Mouse (Mus musculus): ENCODE results near the gene Fam193a.

The Fam193a gene

DNA sequence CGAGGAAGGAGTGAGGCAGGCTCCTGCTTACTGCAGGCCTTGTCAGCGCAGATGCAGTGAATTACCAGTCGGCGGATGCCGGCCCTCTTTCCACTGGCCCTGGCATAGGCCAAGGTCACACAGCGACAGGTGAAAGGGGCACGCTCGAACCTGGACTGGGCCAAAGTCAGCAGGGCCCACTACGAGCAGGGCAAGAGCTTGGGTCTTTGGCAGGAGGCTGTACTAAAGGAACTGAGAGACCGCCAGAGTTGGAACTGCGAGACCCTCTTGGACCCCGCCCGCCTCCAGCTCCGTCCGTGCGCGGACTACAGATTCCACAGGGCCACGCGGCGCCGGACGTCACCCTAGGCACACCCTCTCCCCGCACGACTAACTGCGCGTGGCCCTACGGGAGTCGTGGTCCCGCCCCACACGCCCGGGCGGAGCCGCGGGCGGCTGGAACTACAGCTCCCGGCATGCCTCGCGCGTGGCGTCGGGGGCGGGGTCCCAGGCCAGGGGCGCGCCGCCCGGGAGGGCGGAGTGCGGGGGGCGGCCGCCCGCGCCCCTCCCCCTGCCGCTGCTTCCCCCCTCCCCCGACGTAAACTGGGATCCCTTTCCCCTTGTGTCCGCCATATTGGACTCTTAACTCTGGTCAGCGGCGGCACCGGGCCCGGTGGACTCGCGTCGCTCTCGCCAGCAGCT is at the start of gene Fam193a:
Gene Fam193a, plus strand, starts transcription at position 593 of the 681 bp plus-strand sequence.
- peak; percentile 96 to 97 for DNase-seq (ENCODE audit: low spot score in 2 of 2)

GRCm38 (mm10) chr5:34321236-34321635 is 48.5 kb upstream of the Fam193a start:
- no peak for DNase-seq (ENCODE audit: low spot score in 2 of 2)

DNA sequence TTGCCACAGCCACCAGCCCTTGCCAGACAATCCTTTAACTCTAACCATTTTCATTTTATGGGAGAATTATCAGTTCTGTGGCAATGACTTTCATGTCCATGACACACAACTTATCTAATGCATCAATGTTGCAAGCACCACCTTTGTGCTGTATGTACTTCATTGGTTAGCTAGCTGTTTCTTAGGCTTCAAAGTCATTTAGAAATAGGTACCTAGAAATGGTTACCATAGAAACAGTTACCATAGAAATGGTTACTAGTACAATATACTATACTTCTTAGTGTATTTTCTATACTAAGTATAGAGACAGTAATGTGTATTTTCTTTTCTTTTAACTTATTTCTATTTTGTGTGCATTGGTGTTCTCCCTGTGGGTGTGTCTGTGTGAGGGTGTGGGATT is 44.4 kb upstream of the Fam193a start:
- no peak for DNase-seq (ENCODE audit: low spot score in 2 of 2)

- DNase-seq (ENCODE audit: low spot score in 2 of 2), result no peak
These were observed 43.5 kb upstream of the Fam193a start for GRCm38 (mm10) chr5:34326249-34326691.

GRCm38 (mm10) chr5:34326875-34327576 is 42.7 kb upstream of the Fam193a start:
- peak in 1 of 2 experiments; percentile 7 for DNase-seq (ENCODE audit: low spot score in 2 of 2)

DNA sequence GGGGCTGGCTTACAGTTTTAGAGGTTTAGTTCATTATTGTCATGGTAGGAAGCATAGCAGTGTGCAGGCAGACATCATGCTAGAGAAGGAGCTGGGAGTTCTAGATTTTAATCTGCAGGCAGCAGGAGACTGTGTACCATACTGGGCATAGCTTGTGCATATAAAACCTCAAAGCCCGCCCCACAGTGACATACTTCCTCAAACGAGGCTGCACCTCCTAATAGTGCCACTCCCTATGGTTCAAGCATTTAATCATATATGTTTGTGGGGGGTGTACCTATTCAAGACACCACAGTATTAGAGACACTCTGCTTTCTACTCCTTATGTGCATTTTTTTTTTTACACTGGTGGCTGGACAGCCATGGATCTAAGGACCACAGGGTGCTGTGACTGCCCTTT is 39.6 kb upstream of the Fam193a start:
- no peak for DNase-seq (ENCODE audit: low spot score in 2 of 2)

GRCm38 (mm10) chr5:34334081-34334480 is 35.7 kb upstream of the Fam193a start:
- DNase-seq (ENCODE audit: low spot score in 2 of 2), result no peak

GRCm38 (mm10) chr5:34335539-34336096 is 34.1 kb upstream of the Fam193a start:
- no peak for DNase-seq (ENCODE audit: low spot score in 2 of 2)

GRCm38 (mm10) chr5:34336097-34336774 is 33.5 kb upstream of the Fam193a start, which contains the start of gene Rnf4:
Gene Rnf4, plus strand, starts transcription at chr5:34336289.
- peak; percentile 98 for DNase-seq (ENCODE audit: low spot score in 2 of 2)

DNA sequence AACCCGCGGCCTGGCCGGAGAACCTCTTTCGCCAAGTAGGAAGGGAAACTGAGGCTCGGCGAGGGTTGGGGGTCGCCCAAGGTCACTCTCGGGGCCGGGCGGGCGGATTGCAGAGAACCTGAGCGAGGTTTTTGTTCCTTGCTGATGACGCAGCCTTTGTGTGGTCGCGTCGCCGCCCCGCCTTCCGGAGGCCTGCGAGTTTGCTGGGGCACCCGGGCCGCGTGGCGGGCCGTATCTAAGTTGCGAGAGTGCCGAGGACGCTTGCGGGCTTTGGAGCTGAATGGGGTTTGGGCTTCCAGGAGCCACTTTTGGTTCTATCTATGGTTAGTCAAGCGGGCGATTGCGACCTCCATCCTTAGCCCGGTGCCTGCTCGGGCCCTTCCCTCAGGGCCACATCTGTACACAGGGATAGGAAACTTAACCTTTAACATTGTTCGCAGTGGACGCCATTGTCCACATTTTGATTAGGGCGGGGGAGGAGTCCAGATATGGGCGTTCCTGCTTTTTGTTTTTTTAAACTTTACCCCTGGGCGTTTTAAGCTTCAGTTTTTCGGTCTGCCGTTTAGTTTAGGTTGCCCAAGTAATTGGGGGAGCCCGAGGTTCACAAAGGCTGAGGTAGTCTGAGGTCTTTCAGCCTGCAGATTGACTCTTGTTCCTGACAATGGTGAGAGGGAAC is 32.8 kb upstream of the Fam193a start:
- peak; percentile 6 to 26 for DNase-seq (ENCODE audit: low spot score in 2 of 2)

GRCm38 (mm10) chr5:34340246-34340645 is 29.5 kb upstream of the Fam193a start:
- no peak for DNase-seq (ENCODE audit: low spot score in 2 of 2)

GRCm38 (mm10) chr5:34352084-34352631 is 17.6 kb upstream of the Fam193a start:
- DNase-seq (ENCODE audit: low spot score in 2 of 2), result no peak

DNA sequence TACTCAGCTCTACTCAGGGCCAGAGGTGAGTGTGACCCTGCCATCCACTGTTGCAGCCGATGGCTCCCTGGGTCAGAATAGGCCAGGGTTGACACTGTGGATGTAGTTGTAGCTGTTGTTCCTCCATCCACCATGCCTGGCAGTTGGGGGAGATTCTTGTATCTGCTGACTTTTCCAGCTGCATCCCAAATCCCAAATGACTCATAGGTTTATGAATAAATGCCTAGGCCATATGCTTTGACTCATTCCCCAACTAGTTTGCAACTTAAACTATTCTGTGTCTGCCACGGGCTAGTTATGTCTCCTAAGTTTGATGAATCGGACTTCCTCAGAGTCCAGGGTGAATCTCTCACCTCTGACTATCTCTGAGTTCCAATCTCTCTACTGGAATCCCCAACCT is 9.5 kb upstream of the Fam193a start:
- DNase-seq (ENCODE audit: low spot score in 2 of 2), result no peak

DNA sequence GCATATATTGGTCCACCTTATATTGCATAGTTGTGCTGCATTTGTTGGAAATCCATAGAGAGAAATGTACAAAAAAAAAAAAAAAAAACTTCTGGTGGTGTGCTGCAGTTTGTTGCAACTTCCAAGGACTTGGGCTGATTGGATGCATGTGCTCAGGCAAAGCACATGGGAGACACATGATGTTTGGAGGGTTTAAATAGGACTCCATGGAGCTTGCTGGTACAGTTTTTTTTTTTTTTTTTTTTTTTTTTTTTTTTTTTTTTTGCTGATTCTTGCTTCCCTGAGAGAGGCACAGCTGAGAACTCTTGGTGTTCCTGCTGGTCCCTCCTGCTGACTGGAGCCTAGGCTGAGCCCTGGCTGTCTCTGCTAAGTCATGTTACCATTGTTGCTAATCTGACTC is 6.6 kb upstream of the Fam193a start:
- no peak for DNase-seq (ENCODE audit: low spot score in 2 of 2)

DNA sequence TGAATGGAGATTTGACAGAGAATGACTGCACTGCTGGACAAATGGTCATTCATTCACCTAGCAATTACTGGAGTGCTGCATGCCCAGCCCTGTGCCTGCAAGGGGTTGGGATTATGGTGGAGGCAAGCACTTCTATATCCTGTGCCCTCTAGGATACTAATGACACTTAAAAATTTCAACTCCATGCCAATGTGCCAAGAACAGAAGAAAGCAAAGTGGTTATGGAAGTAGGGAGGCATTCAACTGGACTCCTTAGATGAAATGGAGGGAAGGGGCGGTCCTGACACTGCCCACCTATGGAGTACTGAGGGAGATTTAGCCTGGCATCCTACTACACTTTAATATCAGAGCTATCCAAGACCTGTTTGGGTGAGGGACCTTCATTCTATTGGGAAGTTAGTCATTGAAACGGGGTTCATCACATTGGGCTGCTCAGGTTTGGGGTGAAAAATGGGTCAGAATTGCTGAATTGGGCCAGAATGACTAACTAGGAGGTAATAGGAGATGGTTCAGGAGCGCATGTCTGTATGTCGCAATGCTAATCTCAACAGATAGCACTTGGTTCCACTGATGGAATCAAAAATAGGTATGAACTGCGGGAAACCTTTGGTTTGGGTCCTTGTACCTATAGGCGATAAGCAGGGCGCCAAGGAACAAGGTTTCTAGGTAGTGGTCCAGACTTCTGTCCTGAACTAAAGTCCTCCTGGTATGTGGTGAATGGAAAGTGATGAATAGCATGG is 1.0 kb upstream of the Fam193a start:
- DNase-seq (ENCODE audit: low spot score in 2 of 2), result peak in 1 of 2 experiments; percentile 3

GRCm38 (mm10) chr5:34370022-34370823 is 490 bp downstream of the Fam193a start:
- DNase-seq (ENCODE audit: low spot score in 2 of 2), result peak; percentile 10 to 16

DNA sequence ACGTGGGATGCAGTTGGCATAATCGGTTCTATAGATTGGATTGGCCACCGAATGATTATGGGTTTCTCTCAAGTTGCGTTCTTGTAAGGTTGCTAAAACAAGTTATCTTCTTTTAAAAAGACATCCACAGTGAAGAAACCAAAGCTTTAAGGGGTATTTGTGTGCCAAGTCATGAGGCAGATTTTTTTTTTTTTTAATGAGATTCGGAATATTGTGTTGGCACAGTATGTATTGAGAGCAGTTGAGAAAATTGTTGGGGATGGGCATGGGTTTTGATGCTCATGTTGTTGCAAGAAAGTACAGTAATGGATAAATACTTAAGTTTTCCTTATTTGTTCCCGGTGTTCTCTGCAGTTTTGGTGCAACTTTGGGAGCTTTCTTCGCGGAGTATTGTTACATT is 1.1 kb downstream of the Fam193a start:
- no peak for DNase-seq (ENCODE audit: low spot score in 2 of 2)

DNA sequence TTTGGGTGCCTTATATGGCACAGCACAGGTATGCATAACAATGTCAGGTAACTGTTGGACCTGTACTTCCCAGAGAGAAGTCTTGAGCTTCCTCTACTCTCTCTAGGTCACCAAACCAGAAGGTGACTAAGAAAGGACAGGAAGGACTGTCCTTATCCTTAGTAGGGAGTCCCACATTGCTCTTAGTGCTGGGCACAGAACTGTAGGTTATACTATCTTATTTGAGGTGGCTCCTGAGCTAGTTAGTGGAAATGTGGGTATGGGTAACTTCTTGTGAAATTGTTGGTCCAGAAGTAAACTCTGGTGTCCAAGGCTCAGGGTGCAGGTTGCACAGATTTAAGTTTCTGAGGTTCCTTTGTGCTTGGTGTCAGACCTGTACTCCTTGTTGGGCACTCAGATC is 2.4 kb downstream of the Fam193a start:
- DNase-seq (ENCODE audit: low spot score in 2 of 2), result no peak

- DNase-seq (ENCODE audit: low spot score in 2 of 2), result no peak
These were observed 2.8 kb downstream of the Fam193a start for GRCm38 (mm10) chr5:34372541-34372940.

GRCm38 (mm10) chr5:34378787-34379186 is 9.1 kb downstream of the Fam193a start:
- no peak for DNase-seq (ENCODE audit: low spot score in 2 of 2)

All from heart, adult 9 months (tissue).